Mouse (Mus musculus) heart, postnatal 0 days (tissue): ENCODE measurements around the gene Gipc2. TPM values are rescaled to one million over a fixed set of nuclear protein-coding genes. Genes with fewer than 3 reads are reported as not detected.

ENCODE experiments used
- ATAC-seq: fragments of 200-750 bp; cut with Nextera tagmentation; 2 replicates; pipeline ENCODE4 v1.8.0; 2017; ENCODE audit warnings: low read depth, moderate number of reproducible peaks, moderate library complexity; ENCODE audit not compliant: insufficient read depth
- DNase-seq: peaks from one replicate; pipeline ENCODE4 v3.0.0-alpha.2; 2016; ENCODE audit warnings: low spot score
- H3K27ac ChIP-seq: fragments of 300-500 bp; sonication (generic); 2 replicates; pipeline ENCODE4 v1.5.1; 2014; ENCODE audit warnings: low read depth, mild to moderate bottlenecking
- H3K27me3 ChIP-seq: fragments of 300-500 bp; sonication (generic); 2 replicates; pipeline ENCODE4 v1.6.1; 2014; ENCODE audit warnings: low read length, mixed read lengths; ENCODE audit not compliant: control insufficient read depth, insufficient read depth
- H3K36me3 ChIP-seq: fragments of 300-500 bp; sonication (generic); replicated peaks from 2 replicates; pipeline ENCODE4 v1.6.1; 2014; ENCODE audit warnings: low read length, mixed read lengths; ENCODE audit not compliant: control insufficient read depth, insufficient read depth
- H3K4me1 ChIP-seq: fragments of 300-500 bp; sonication (generic); 2 replicates; pipeline ENCODE4 v1.6.1; 2014; ENCODE audit warnings: antibody characterized with exemption; ENCODE audit not compliant: control insufficient read depth, insufficient read depth
- H3K4me2 ChIP-seq: fragments of 300-500 bp; sonication (generic); 2 replicates; pipeline ENCODE4 v1.6.1; 2014; ENCODE audit warnings: low read depth, mild to moderate bottlenecking, low read length, moderate library complexity
- H3K4me3 ChIP-seq: fragments of 300-500 bp; sonication (generic); 2 replicates; pipeline ENCODE4 v1.5.1; 2014; ENCODE audit warnings: low read depth, low read length
- H3K9ac ChIP-seq: fragments of 300-500 bp; sonication (generic); replicated peaks from 2 replicates; pipeline ENCODE4 v1.6.1; 2014; ENCODE audit warnings: low read depth, low read length, mixed read lengths
- H3K9me3 ChIP-seq: fragments of 300-500 bp; sonication (generic); replicated peaks from 2 replicates; pipeline ENCODE4 v1.6.1; 2016; ENCODE audit warnings: low read length; ENCODE audit not compliant: control insufficient read depth
- CTCF ChIP-seq: IDR thresholded peaks from 2 replicates; pipeline ENCODE4 v1.5.1; 2016; ENCODE audit warnings: antibody characterized with exemption, control low read depth, low read depth
- EP300 ChIP-seq: IDR thresholded peaks from 2 replicates; pipeline ENCODE4 v1.6.1; 2016; ENCODE audit warnings: antibody characterized with exemption, low read depth
- WGBS: fragments of 180-500 bp; shearing (Covaris S2); extraction: QIAGEN DNeasy Blood & Tissue Kit; methylation state at CpG from one replicate; pipeline ENCODE4 v1.1.7; 2014; 5-methylcytosine and 5-hydroxymethylcytosine counted together
- polyA plus RNA-seq: library from polyadenylated mRNA; unstranded; fragments of >200 nt; fragmentation: Nextera tagmentation; extraction: Ambion mirVana; gene quantifications from 2 replicates; pipeline ENCODE4 v1.2.1, GENCODE M21; 2015
- total RNA-seq: library from RNA; depleted of rRNA; stranded (reverse); fragments of >200 nt; gene quantifications from 2 replicates; pipeline ENCODE4 v1.2.3, GENCODE M21; 2014; ENCODE audit warnings: low replicate concordance

Gipc2 gene
- total and polyA plus RNA-seq, 2 experiments from 2014 or later: 3.3 TPM; not detected in 1

- H3K9me3 ChIP-seq: no peaks in the 10 kb centered on the region
- H3K4me1 ChIP-seq: peaks cover 8% of the 10 kb centered on the region; the same call in 1 of the 2 replicates
- ATAC-seq: no peak
- H3K27ac ChIP-seq: peak overlapping the region; percentile 48; the same call in 1 of the 2 replicates
- TF ChIP-seq CTCF (no peak), EP300 (no peak)
- peak overlapping the region; percentile 66; the same call in 1 of the 2 replicates for H3K4me3 ChIP-seq
- no peaks in the 10 kb centered on the region for H3K36me3 ChIP-seq
- peak; percentile 41 for DNase-seq
- 18% methylated on average over 29 of the region's 29 CpGs for WGBS
- H3K9ac ChIP-seq: 0 out of 2 replicates have a peak overlapping the region, but pooled peaks have one; percentile 30
- H3K4me2 ChIP-seq: peak overlapping the region; percentile 91
- H3K27me3 ChIP-seq: no peaks in the 10 kb centered on the region
These were observed 845 bp upstream of the Gipc2 start for GRCm38 (mm10) chr3:152166699-152167451.

DNA sequence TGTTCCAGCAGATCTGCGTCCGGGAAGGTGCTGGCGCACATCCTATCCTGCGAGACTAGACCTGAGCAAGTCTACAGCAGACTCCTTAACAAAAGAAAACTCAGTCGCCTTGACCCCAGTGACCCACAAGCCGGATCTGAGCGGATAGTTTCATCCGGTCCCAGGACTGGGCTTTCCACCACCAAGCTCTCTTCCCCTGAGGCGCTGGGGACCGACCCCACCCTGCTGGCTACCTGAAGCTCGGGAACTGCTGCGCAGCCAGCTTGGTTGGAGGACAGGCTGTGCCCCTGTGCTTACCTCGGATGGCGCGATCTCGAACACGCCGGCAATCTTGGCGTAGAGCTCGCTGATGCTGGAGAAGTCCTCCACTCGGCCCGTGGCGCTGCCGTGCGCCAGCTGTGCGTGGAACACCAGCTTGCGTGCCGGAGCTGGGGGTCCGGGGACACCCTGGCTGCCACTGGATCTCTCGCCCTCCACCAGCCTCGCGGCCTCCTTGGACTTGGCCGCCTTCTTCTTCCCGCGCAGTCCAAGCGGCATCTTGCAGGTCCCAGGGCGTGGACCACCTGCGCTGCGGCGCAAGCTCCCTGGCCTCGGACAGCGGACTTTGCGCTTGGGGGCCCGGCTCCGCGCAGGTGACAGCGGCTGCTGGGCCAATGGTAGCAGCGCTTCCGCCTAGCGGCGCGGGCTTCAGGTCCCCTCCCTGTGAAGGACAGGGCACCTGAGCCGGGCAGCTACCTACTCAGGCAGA, 505 bp downstream of the Gipc2 start:
- DNase-seq (peak; percentile 47), ATAC-seq (peak; percentile 63)
- Histone ChIP-seq H3K4me1 (peaks cover 14% of the 10 kb centered on the region), H3K27me3 (no peaks in the 10 kb centered on the region), H3K9ac (peak overlapping the region; percentile 73), H3K4me3 (peak overlapping the region; percentile 66), H3K36me3 (no peaks in the 10 kb centered on the region), H3K4me2 (peak overlapping the region; percentile 91), H3K9me3 (no peaks in the 10 kb centered on the region), H3K27ac (peak overlapping the region; percentile 69)
- TF ChIP-seq CTCF (no peak), EP300 (no peak)
- WGBS: 4% methylated on average over 53 of the region's 53 CpGs

- peak overlapping the region; percentile 91 for H3K4me2 ChIP-seq
- no peaks in the 10 kb centered on the region for H3K27me3 ChIP-seq
- peak overlapping the region; percentile 73 for H3K9ac ChIP-seq
- ATAC-seq: no peak
- H3K36me3 ChIP-seq: no peaks in the 10 kb centered on the region
- H3K4me3 ChIP-seq: peak overlapping the region; percentile 66
- peak overlapping the region; percentile 69 for H3K27ac ChIP-seq
- WGBS: 40% methylated on average over 9 of the region's 9 CpGs
- no peak for DNase-seq
- H3K9me3 ChIP-seq: no peaks in the 10 kb centered on the region
- H3K4me1 ChIP-seq: peaks cover 14% of the 10 kb centered on the region
- TF ChIP-seq EP300 (no peak), CTCF (no peak)
These were observed 1.0 kb downstream of the Gipc2 start for GRCm38 (mm10) chr3:152165014-152165350.

DNA sequence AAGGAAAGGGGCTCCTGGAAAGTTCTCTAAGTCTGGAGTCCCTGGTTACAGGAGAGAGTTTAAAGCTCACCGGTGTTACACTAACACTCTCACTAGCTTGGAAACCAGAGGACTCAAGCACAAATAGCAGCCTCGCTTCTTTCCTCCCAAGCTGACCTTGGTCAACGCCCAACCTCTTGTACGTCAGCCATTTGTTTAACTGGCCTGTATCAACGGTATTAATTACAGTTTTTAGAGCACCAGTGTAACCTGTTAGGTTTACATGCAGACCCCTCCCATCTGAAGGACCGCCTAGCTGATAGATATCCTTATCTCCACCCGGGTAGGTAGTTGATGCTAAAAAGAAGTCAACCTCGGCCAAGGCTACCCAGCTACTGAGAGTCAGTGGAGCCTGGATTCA, 2.7 kb downstream of the Gipc2 start:
- H3K4me3 ChIP-seq: no peak overlapping the region
- no peaks in the 10 kb centered on the region for H3K36me3 ChIP-seq
- no peaks in the 10 kb centered on the region for H3K27me3 ChIP-seq
- H3K27ac ChIP-seq: no peak overlapping the region
- no peak for TF ChIP-seq CTCF
- no peak for TF ChIP-seq EP300
- ATAC-seq (no peak), DNase-seq (no peak)
- H3K4me2 ChIP-seq: no peak overlapping the region
- WGBS: 72% methylated on average over 8 of the region's 8 CpGs
- H3K9me3 ChIP-seq: no peaks in the 10 kb centered on the region
- H3K4me1 ChIP-seq: peaks cover 14% of the 10 kb centered on the region
- no peak overlapping the region for H3K9ac ChIP-seq

- H3K9ac ChIP-seq: no peak overlapping the region
- H3K9me3 ChIP-seq: no peaks in the 10 kb centered on the region
- H3K4me1 ChIP-seq: peaks cover 8% of the 10 kb centered on the region
- TF ChIP-seq CTCF (no peak), EP300 (no peak)
- 66% methylated on average over 4 of the region's 4 CpGs for WGBS
- no peaks in the 10 kb centered on the region for H3K27me3 ChIP-seq
- no peak overlapping the region for H3K4me2 ChIP-seq
- H3K27ac ChIP-seq: no peak overlapping the region
- ATAC-seq (no peak), DNase-seq (no peak)
- H3K4me3 ChIP-seq: no peak overlapping the region
- no peaks in the 10 kb centered on the region for H3K36me3 ChIP-seq
These were observed 5.4 kb downstream of the Gipc2 start for GRCm38 (mm10) chr3:152160607-152161006.
